Mouse (Mus musculus): ENCODE results near the gene Sh3gl2.

Sh3gl2 gene

GRCm38 (mm10) chr4:85613331-85613730 is 408.4 kb downstream of the Sh3gl2 start:
- DNase-seq (ENCODE audit: extremely low spot score, low spot score): no peak

- DNase-seq (ENCODE audit: extremely low spot score, low spot score): no peak
Measured at GRCm38 (mm10) chr4:85618746-85619145, 413.8 kb downstream of the Sh3gl2 start.

DNA sequence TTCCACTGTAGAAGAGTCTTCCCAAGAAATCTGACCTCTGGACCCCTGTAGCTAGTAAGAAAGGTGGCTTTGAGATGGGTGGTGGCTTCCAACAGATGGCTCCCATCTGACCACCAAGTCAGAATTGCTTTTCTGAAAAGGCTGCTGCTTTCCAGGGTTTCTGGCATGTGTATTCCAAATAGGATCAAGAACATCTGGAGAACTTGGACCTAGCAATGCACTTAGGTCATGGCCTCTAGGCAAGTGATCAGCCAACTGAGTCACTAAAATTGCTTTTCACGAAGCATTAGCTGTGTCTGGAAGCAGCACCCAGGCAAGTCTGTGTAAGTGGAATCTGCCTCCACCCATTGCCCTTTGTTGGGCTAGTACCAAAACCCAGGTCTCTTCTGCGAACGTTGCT is 414.3 kb downstream of the Sh3gl2 start:
- no peak for DNase-seq (ENCODE audit: extremely low spot score, low spot score)

GRCm38 (mm10) chr4:85629381-85629780 is 424.5 kb downstream of the Sh3gl2 start:
- no peak for DNase-seq (ENCODE audit: extremely low spot score, low spot score)

GRCm38 (mm10) chr4:85669271-85669670 is 464.3 kb downstream of the Sh3gl2 start:
- no peak for DNase-seq (ENCODE audit: extremely low spot score, low spot score)

GRCm38 (mm10) chr4:85669735-85670134 is 464.8 kb downstream of the Sh3gl2 start:
- no peak for DNase-seq (ENCODE audit: extremely low spot score, low spot score)

GRCm38 (mm10) chr4:85672290-85672689 is 467.4 kb downstream of the Sh3gl2 start:
- DNase-seq (ENCODE audit: extremely low spot score, low spot score): no peak

- no peak for DNase-seq (ENCODE audit: extremely low spot score, low spot score)
Measured at GRCm38 (mm10) chr4:85677621-85678020, 472.7 kb downstream of the Sh3gl2 start.

GRCm38 (mm10) chr4:85686160-85686559 is 481.2 kb downstream of the Sh3gl2 start:
- no peak for DNase-seq (ENCODE audit: extremely low spot score, low spot score)
